Mouse (Mus musculus): Measurements from ENCODE around the gene Zfp750.

Zfp750 gene

DNA sequence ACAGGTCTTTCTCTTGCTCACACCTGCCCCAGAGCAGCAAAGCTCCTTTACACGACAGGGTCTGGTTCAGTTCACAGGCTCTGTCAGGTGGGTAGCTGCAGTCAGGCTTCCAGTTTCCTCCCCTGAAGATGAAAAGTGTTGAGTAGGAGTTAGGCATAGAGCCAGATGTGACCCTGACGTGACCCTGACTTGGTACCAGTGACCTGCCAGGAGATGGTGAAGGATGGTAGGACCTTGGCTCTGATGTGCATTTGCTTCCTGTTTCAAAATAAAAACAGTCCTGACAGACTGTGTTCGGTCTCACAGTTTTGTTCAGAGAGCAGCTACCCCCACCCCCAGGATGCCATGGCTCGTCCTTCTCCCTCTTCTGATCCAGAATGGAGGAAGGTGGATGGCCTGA, 23.3 kb upstream of the Zfp750 start:
- DNase-seq (ENCODE audit: low spot score in 2 of 2) = no peak

DNA sequence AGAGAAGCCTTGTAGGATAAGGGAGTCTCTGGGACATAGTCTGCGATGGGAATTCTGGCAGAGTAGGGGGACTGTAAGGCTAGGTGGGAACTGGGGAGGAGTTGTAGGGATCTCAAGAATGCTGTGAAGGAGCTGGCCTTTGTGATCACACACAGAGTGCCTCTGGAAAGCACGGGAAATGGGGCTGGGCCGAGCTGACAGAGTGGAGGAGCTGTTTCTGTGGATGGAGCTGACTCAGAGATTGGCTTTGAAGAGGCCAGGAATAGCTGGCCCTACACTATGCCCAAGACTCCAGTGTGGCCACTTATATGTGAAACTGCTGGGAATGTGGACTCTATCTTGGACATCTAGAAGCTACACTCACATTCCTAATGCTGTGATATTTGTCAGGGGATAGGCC, 17.4 kb upstream of the Zfp750 start:
- DNase-seq (ENCODE audit: low spot score in 2 of 2) = no peak

DNA sequence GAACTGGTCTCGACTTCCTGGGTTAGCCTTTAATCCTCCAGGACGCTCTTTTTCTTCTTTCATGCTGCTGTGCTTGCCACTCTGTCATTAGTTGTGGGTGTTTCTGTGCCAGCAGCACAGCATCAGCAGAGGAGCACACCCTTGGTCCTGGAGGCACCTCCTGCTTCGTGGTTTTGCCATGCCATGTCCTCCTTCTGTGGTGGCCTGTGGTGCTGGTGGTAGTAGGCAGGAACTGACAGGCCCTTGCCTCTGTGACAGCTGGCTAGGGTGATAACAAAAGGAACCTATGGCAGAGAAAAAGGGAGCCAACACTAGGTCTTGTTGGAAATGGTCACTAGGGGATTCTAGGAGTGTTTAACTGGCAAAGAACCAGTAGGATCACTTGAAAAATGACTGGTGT, 10.6 kb upstream of the Zfp750 start:
- no peak for DNase-seq (ENCODE audit: low spot score in 2 of 2)

DNA sequence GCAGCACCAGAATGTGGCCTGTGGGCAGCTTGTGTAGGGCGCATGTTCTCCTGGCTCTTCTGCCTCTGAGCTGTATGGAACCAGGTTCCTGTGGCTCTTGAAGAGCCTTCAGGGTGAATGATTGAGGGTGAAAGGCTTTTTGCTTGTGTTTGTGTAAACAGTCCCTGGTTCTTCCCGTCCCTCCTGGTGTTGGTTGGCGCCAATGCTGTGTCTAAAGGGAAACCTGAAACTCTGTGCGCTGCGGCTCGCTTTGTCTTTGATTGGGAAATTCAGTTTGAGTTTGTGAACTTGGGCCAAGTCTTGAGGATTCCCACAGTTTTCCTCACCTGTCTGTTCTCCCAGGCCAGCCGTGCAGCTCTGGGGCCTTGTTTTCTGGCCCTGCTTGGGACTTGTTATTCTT, 5.1 kb upstream of the Zfp750 start:
- DNase-seq (ENCODE audit: low spot score in 2 of 2) = no peak

DNA sequence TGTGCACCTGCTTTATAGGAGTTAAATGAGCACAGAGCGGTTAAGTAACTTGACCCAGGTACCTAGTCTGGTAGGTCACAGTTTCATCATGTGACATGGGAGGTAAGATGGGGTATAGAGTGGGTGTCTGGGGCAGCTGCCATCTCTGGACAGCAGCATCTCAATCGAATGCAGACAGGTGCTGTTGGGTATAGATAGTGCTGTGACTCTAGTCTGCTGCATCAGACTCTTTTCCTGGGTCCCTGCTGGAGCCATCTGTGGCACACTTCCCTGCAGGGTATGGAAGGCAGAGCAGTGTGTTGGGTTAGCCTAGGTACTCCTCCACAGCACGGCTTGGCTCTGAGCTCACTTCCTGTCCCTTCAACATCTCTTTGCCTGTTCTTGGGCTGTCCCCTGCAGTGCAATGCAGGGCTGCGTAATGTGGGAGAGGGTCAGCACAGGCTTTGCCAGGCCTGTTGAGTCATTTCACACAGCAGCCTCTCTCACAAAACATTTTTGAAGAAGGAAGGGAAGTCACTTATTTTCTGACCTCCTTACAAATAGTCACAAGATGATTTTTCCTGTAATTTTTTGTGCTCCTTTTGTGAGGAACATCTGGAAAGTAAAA, 3.1 kb upstream of the Zfp750 start:
- no peak for DNase-seq (ENCODE audit: low spot score in 2 of 2)

DNA sequence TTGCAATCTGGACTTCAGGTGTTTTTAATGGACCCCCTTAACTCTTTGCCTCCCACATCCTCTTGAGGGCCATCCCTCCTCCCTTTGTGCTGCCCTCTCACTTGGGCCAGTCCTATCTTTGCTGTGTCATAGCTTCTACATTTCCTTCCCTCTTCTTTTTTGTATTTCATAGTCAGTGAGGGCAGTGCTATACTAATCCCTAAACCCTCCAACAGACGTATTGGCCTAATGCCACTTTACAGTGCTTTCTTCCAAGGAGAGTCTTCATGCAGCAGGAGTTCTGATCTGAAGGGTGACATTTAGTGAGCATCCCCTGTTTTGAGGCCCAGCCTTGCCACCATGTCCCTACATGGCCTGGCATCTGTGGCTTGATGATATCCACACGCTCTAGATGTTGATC, 1.6 kb upstream of the Zfp750 start:
- DNase-seq (ENCODE audit: low spot score in 2 of 2) = no peak

- DNase-seq (ENCODE audit: low spot score in 2 of 2) = no peak
Observed at GRCm38 (mm10) chr11:121519703-121520102, 570 bp upstream of the Zfp750 start.

DNA sequence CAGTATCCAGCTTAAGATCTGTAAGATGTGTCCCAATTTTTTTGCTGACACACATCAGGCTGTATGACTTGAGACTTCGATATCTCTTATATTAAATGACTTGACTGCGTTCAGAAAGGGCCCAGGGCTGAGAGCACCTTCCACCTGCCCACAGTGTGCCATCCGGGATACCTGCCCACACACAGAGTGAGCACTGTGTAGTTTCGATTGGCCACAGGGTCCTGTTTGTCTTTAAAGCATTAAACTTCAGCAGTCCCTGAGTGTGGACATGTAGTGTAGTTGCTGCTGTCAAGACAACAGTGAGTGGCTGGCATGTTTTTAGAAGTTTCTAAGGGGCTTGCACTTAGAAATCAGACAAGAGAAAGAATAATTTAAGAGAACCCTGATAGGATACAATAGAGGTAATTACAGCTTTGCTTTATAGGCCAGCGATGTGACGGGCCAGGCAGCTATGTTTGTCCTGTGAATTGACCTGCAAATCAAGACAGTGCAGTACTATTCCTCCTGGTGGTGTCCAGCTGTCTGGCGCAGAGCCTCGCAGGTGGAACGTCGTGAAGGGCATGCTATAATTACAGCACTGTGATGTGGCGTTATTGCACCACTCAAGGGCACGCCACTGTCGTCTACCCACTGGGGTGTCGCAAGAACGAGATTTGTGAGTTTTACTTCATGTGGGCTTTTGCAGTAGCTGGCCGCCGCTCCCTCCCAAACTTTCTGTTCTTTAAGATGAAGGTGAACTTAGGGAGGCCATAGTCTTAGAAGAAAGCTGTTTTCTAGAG, 1.3 kb downstream of the Zfp750 start:
- DNase-seq (ENCODE audit: low spot score in 2 of 2) = no peak

DNA sequence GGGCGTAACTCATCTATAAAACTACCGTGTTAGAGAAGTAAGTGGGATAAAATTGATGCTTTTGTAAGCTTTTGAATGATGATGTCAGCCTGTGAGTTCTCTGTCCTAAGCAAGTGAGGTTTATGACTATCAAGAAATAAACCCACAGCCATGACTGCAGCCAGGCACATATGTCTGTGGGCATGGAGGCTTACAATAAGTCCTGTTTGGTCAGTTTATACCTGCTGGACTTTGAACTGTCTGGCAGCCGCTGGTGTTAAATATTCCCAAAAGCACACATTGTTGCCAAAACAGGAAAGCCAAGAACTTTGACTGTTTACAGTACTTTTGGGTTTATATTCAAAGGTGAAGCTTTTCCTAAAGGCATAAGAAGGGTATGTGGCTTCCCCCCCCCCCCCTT, 2.2 kb downstream of the Zfp750 start:
- DNase-seq (ENCODE audit: low spot score in 2 of 2) = no peak

GRCm38 (mm10) chr11:121515996-121516395, 3.1 kb downstream of the Zfp750 start:
- DNase-seq (ENCODE audit: low spot score in 2 of 2) = no peak

- no peak for DNase-seq (ENCODE audit: low spot score in 2 of 2)
Observed at GRCm38 (mm10) chr11:121512896-121513572, 6.1 kb downstream of the Zfp750 start.

DNA sequence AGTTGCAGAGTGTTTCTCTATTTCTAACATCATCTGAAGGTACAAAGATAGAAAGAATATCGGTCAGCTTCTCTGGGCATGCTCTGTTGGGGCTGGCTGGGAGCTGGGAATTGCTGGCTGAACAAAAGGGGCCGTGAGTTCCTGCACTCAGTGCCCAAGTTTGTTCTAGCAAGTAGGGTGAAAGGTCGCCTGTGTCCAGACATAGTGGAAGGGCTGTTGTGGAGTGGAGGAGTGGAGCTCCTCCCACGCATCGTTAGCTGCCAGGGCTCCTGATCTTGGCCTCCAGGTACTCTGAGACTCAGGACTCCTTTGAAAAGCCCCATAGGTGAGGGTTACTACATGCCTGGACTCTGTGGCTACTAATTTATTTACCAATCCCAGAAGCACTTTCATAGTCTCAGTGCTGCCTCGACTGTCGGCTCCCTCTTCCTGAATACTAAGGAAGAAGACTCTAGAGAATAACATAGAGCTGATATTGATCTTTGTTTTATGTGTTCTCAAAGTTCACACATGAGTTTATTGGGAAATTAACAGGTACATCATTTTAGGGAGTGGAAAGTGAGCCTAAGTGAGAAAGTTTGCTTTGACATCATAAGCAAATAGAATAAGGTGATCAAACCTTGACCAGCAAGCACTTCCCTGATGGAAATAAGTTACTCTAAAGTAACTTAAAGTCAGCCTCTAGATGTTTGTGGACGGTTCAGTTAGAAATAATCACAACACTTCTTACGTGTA, 8.5 kb downstream of the Zfp750 start:
- no peak for DNase-seq (ENCODE audit: low spot score in 2 of 2)

DNA sequence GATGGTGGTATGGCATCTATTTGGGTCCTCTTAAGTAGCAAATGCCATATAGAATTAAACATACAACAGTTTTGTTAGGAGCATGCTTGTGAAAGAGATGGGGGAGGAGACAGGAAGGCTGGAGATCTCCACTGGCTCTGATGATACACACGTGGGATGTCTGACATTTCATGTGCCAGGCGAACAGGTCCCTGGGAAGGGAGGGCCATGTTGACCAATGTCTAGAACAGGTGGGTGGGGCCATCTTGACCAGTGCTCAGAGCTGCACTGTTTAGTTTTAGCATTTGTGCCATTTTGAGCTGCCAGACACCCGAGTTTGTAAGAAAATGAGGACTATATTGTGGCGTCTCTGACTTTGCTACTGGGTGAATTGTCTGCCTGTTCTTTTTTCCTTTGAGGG, 10.7 kb downstream of the Zfp750 start:
- DNase-seq (ENCODE audit: low spot score in 2 of 2) = no peak

- DNase-seq (ENCODE audit: low spot score in 2 of 2) = no peak
Observed at GRCm38 (mm10) chr11:121502000-121502860, 16.9 kb downstream of the Zfp750 start.

GRCm38 (mm10) chr11:121501525-121501924, 17.6 kb downstream of the Zfp750 start:
- no peak for DNase-seq (ENCODE audit: low spot score in 2 of 2)

DNA sequence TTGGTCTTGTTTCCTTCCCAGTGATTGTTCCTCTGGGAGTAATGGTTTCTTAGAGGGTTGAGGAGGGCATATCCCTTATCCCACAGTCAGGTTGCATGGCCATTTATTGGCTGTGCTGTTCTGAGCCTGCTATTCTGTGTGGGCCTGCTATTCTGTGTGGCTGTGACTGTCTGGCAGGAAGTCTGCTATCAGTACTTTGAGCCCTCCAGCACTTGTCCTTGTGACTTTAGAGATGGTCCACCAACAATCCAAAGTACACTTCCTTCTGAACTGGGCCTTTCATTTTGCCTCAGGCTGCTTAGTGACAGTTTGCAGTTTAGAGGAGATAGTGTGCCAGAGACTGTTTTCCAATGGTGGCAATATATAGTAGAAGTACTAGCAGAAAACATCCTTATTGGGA, 18.5 kb downstream of the Zfp750 start:
- DNase-seq (ENCODE audit: low spot score in 2 of 2) = no peak

- DNase-seq (ENCODE audit: low spot score in 2 of 2) = no peak
Observed at GRCm38 (mm10) chr11:121490651-121491050, 28.5 kb downstream of the Zfp750 start.

DNA sequence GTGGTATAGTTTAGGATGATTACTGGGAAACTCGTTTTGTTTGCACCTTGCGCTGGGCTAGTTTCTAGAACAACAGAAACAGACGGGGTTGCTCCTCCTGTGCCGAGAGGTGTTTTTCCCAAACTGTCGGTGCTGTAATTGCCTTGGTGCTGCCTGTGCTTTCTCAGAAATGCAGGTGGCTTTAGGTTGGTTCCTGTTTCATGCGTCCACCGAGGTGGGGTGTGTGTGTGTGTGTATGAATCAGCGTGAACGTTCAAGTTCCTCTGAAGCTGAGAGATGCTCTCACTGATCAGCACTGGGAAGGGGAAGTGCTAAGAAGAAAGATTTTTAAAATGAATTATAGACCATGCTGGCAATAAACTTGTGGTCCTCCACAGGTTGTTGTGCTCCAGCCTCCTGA, 33.3 kb downstream of the Zfp750 start:
- DNase-seq (ENCODE audit: low spot score in 2 of 2) = no peak

DNA sequence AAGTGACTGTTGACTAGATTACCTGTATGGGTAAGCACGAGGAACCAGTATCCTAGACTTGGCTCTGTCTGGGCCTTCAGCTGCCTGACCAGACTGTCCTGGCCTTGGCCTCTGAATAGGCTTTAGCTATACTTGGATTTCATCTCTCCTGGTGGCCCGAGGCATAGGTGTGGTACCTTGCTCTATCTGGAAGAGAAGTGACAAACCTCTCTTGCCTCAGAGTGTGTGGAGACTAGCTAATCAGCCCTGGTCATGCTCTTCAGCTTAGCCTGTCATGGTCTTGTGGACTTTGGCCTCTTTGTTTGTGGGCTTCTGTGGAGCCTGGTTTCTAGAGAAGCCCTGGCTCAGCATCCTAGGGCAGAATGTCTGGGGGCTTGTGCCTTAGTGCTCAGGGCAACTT, 38.0 kb downstream of the Zfp750 start:
- DNase-seq (ENCODE audit: low spot score in 2 of 2) = no peak

DNA sequence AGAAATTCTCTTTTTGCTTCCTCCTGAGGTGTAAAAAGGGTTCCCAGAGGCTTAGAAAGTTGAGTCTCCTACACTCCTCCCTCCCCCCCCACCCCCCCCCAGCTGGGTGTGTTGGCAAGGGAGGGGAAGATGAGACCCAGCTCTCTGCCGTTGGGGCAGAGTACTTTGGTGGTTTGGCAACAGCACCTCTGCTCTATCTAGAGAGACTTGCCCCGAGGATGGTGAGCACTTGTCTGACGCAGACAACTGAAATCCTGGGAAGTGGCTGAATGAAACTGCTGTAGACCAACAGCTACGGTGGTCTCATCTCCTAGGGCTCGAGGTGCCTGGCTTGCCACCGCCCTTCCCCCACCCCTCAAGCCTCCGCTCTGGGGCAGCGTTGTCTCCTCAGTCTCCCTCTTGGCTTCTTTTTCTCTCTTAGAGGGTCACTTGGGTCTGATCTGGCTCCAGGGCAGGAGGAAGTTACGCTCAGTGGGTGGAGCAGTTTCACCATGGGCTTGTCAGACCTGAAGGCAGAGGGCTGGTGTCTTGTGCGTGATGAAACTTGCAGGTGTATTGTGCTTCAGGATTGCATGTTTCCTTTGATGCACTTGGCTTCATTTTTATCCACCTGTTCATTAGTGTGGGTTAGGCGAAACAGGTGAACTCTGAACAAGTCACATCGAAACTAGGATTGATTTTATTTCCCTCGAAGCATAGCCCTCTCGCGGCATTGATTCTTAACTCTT, 39.5 kb downstream of the Zfp750 start:
- no peak for DNase-seq (ENCODE audit: low spot score in 2 of 2)
